Mouse (Mus musculus) neural tube, embryonic 12.5 days (tissue): ENCODE results near the gene Pik3ap1. TPM values are rescaled to one million over a fixed set of nuclear protein-coding genes. Genes with fewer than 3 reads are reported as not detected.

ENCODE experiments used
- ATAC-seq: fragments of 200-750 bp; cut with Nextera tagmentation; 2 replicates; pipeline ENCODE4 v1.8.0; 2017; ENCODE audit warnings: low read depth, mild to moderate bottlenecking, moderate TSS enrichment, moderate library complexity; ENCODE audit not compliant: low FRiP score
- H3K27ac ChIP-seq: fragments of 300-500 bp; sonication (generic); 2 replicates; pipeline ENCODE4 v1.5.1; 2016
- H3K27me3 ChIP-seq: fragments of 300-500 bp; sonication (generic); replicated peaks from 2 replicates; pipeline ENCODE4 v1.6.1; 2016; ENCODE audit warnings: mild to moderate bottlenecking
- H3K36me3 ChIP-seq: fragments of 300-500 bp; sonication (generic); 2 replicates; pipeline ENCODE4 v1.6.1; 2016; ENCODE audit warnings: mild to moderate bottlenecking
- H3K4me1 ChIP-seq: fragments of 300-500 bp; sonication (generic); 2 replicates; pipeline ENCODE4 v1.6.1; 2016
- H3K4me2 ChIP-seq: fragments of 300-500 bp; sonication (generic); replicated peaks from 2 replicates; pipeline ENCODE4 v1.6.1; 2016; ENCODE audit warnings: mild to moderate bottlenecking
- H3K4me3 ChIP-seq: fragments of 300-500 bp; sonication (generic); 2 replicates; pipeline ENCODE4 v1.5.1; 2016
- H3K9ac ChIP-seq: fragments of 300-500 bp; sonication (generic); 2 replicates; pipeline ENCODE4 v1.6.1; 2016; ENCODE audit warnings: mild to moderate bottlenecking
- H3K9me3 ChIP-seq: fragments of 300-500 bp; sonication (generic); 2 replicates; pipeline ENCODE4 v1.6.1; 2016; ENCODE audit warnings: mild to moderate bottlenecking
- WGBS: fragments of 180-500 bp; shearing (Covaris S2); methylation state at CpG from one replicate; pipeline ENCODE4 v1.1.7; 2016; 5-methylcytosine and 5-hydroxymethylcytosine counted together
- polyA plus RNA-seq: library from polyadenylated mRNA; unstranded; fragments of >200 nt; fragmentation: Nextera tagmentation; extraction: Ambion mirVana; gene quantifications from 2 replicates; pipeline ENCODE4 v1.2.1, GENCODE M21; 2016

Pik3ap1 gene
- polyA plus RNA-seq, 1 experiment from 2014 or later: 2.2 TPM

DNA sequence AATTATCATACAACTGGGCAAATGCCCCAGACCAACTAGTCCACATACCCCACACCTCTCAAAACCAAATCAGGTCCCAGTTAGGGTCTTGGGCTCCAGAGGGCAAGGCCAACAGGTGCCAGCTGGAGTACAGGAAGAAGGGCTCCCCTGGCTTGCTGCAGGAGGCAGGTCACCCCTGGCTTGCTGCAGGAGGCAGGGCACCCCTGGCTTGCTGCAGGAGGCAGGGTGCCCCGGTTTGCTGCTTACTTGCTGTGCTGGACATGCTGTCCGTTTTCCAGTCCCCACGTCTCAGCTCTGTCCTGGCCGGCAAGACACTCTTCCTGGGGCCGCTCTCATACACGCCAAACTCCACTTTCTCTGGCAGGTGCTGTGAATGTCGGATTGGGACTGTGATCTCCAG, 97.7 kb downstream of the Pik3ap1 start:
- no peak overlapping the region for H3K4me3 ChIP-seq
- 89% methylated on average over 7 of the region's 7 CpGs for WGBS
- no peak for ATAC-seq

GRCm38 (mm10) chr19:41284515-41284914, 100.4 kb downstream of the Pik3ap1 start:
- no peak overlapping the region for H3K4me2 ChIP-seq
- no peak overlapping the region for H3K27ac ChIP-seq
- H3K9ac ChIP-seq: no peak overlapping the region
- H3K4me1 ChIP-seq: no peaks in the 10 kb centered on the region
- H3K36me3 ChIP-seq: no peaks in the 10 kb centered on the region
- ATAC-seq: no peak
- H3K9me3 ChIP-seq: no peaks in the 10 kb centered on the region
- no peaks in the 10 kb centered on the region for H3K27me3 ChIP-seq
- 49% methylated on average over 6 of the region's 6 CpGs for WGBS
- H3K4me3 ChIP-seq: no peak overlapping the region

More for the DNA sequence above, 97.7 kb downstream of the Pik3ap1 start:
- Histone ChIP-seq H3K27me3 (no peaks in the 10 kb centered on the region), H3K27ac (no peak overlapping the region), H3K4me1 (no peaks in the 10 kb centered on the region), H3K4me2 (no peak overlapping the region), H3K36me3 (no peaks in the 10 kb centered on the region), H3K9ac (no peak overlapping the region), H3K9me3 (no peaks in the 10 kb centered on the region)

- 83% methylated on average over 5 of the region's 5 CpGs for WGBS
- H3K9me3 ChIP-seq: no peaks in the 10 kb centered on the region
- H3K27me3 ChIP-seq: no peaks in the 10 kb centered on the region
- no peak overlapping the region for H3K4me2 ChIP-seq
- no peaks in the 10 kb centered on the region for H3K36me3 ChIP-seq
- no peak overlapping the region for H3K4me3 ChIP-seq
- H3K9ac ChIP-seq: no peak overlapping the region
- H3K27ac ChIP-seq: no peak overlapping the region
- no peak for ATAC-seq
- H3K4me1 ChIP-seq: no peaks in the 10 kb centered on the region
Measured at GRCm38 (mm10) chr19:41282718-41283117, 102.2 kb downstream of the Pik3ap1 start.

- Histone ChIP-seq H3K9ac (no peak overlapping the region), H3K27me3 (no peaks in the 10 kb centered on the region), H3K36me3 (no peaks in the 10 kb centered on the region), H3K9me3 (no peaks in the 10 kb centered on the region), H3K27ac (no peak overlapping the region), H3K4me1 (no peaks in the 10 kb centered on the region), H3K4me2 (no peak overlapping the region), H3K4me3 (no peak overlapping the region)
- no peak for ATAC-seq
- 90% methylated on average over 4 of the region's 4 CpGs for WGBS
Measured at GRCm38 (mm10) chr19:41282216-41282615, 102.7 kb downstream of the Pik3ap1 start.

DNA sequence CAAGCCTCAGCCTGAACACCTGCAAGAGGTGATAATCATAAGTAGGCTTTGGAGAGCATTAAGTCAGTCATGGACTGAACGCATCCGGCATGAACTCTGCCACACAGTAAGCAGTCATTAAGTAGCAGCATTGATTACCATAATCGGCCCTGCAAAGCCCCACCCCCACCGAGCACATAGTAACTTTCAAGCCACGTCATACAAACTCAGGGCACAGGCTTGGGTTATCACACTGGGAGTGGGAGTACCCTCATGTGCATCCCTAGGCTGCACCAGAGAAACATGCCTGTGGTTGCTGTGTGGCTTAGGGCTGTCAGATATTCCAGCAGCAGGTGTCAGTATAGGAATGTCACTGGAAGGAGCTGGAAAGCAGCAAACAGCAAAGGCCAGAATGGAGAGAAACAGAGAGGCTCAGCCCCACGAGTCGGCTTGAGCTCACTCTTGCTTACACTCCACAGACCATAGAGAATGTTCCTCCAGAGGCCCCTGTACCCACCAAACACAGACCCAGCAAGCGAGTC, 105.1 kb downstream of the Pik3ap1 start:
- Histone ChIP-seq H3K4me2 (no peak overlapping the region), H3K36me3 (no peaks in the 10 kb centered on the region), H3K27me3 (no peaks in the 10 kb centered on the region), H3K9me3 (no peaks in the 10 kb centered on the region), H3K4me3 (no peak overlapping the region), H3K4me1 (no peaks in the 10 kb centered on the region), H3K27ac (no peak overlapping the region), H3K9ac (no peak overlapping the region)
- no peak for ATAC-seq
- 67% methylated on average over 8 of the region's 8 CpGs for WGBS

DNA sequence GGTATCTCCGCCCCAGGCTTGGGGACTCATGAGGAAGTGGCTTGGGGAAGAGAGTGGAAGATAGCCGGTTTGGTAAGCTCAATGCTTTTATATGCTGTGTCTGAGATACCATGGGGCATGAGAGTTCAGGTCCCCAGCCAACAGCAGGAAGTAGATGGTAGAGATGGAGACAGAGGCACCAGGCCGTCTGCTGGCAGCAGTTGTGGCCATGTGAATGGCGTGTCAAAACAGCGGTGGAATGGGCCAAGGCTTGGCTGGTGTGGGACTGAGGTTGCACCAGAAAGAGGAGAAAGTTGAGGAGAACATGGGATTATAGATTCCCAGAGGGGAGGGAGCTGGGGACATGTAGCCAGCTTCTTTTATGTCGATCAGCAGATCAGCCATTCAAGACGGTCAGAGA, 106.3 kb downstream of the Pik3ap1 start:
- Histone ChIP-seq H3K4me2 (no peak overlapping the region), H3K4me1 (no peaks in the 10 kb centered on the region), H3K27me3 (no peaks in the 10 kb centered on the region), H3K27ac (no peak overlapping the region), H3K4me3 (no peak overlapping the region), H3K9ac (no peak overlapping the region), H3K9me3 (no peaks in the 10 kb centered on the region), H3K36me3 (no peaks in the 10 kb centered on the region)
- WGBS: 86% methylated on average over 7 of the region's 7 CpGs
- ATAC-seq: no peak

- WGBS: 66% methylated on average over 3 of the region's 3 CpGs
- ATAC-seq: no peak
Measured at GRCm38 (mm10) chr19:41275588-41275987, 109.3 kb downstream of the Pik3ap1 start.

GRCm38 (mm10) chr19:41270906-41271305, 114.0 kb downstream of the Pik3ap1 start:
- H3K36me3 ChIP-seq: no peaks in the 10 kb centered on the region

More at GRCm38 (mm10) chr19:41275588-41275987, 109.3 kb downstream of the Pik3ap1 start:
- Histone ChIP-seq H3K4me1 (no peaks in the 10 kb centered on the region), H3K9me3 (no peaks in the 10 kb centered on the region), H3K4me3 (no peak overlapping the region), H3K36me3 (no peaks in the 10 kb centered on the region), H3K9ac (no peak overlapping the region), H3K27me3 (no peaks in the 10 kb centered on the region), H3K27ac (no peak overlapping the region), H3K4me2 (no peak overlapping the region)

GRCm38 (mm10) chr19:41270151-41270727, 114.7 kb downstream of the Pik3ap1 start:
- Histone ChIP-seq H3K9ac (no peak overlapping the region), H3K9me3 (no peaks in the 10 kb centered on the region)
- 65% methylated on average over 9 of the region's 9 CpGs for WGBS

More at GRCm38 (mm10) chr19:41270906-41271305, 114.0 kb downstream of the Pik3ap1 start:
- H3K9ac ChIP-seq: no peak overlapping the region
- no peak for ATAC-seq
- H3K4me2 ChIP-seq: no peak overlapping the region
- H3K9me3 ChIP-seq: no peaks in the 10 kb centered on the region
- H3K4me1 ChIP-seq: no peaks in the 10 kb centered on the region
- H3K27ac ChIP-seq: no peak overlapping the region
- no peak overlapping the region for H3K4me3 ChIP-seq
- 71% methylated on average over 7 of the region's 7 CpGs for WGBS
- no peaks in the 10 kb centered on the region for H3K27me3 ChIP-seq

DNA sequence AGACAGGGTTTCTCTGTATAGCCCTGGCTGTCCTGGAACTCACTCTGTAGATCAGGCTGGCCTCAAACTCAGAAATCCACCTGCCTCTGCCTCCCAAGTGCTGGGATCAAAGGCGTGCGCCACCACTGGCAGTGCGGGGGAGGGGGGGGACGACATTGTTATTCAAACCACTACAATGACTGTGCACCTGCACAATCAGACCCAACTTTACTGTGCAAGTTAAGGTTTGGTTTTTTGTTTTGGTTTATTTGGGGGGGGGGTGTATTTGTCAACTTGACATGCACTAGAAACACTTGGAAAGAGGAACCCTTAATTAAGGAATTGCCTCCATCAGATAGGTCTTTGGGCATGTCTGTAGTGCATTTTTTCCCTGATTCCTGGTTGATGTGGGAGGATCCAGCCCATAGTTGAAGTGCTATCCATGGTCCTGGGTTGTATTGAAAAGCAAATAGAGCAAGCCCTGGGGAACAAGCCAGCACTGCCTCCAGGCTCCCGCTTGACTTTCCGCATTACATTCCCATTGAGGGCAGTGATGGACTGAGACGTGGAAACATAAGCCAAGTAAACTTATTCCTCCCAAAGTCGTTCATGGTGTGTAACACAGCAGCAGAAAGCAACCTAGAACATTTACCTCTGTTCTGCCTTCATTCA, 118.5 kb downstream of the Pik3ap1 start:
- no peaks in the 10 kb centered on the region for H3K9me3 ChIP-seq
- H3K36me3 ChIP-seq: no peaks in the 10 kb centered on the region
- peaks cover 14% of the 10 kb centered on the region for H3K4me1 ChIP-seq
- no peaks in the 10 kb centered on the region for H3K27me3 ChIP-seq
- no peak overlapping the region for H3K4me3 ChIP-seq
- WGBS: 64% methylated on average over 8 of the region's 8 CpGs
- no peak overlapping the region for H3K9ac ChIP-seq
- H3K4me2 ChIP-seq: no peak overlapping the region
- no peak for ATAC-seq
- no peak overlapping the region for H3K27ac ChIP-seq

More at GRCm38 (mm10) chr19:41270151-41270727, 114.7 kb downstream of the Pik3ap1 start:
- Histone ChIP-seq H3K27ac (no peak overlapping the region), H3K4me1 (no peaks in the 10 kb centered on the region), H3K36me3 (no peaks in the 10 kb centered on the region), H3K4me2 (no peak overlapping the region), H3K27me3 (no peaks in the 10 kb centered on the region), H3K4me3 (no peak overlapping the region)
- no peak for ATAC-seq

DNA sequence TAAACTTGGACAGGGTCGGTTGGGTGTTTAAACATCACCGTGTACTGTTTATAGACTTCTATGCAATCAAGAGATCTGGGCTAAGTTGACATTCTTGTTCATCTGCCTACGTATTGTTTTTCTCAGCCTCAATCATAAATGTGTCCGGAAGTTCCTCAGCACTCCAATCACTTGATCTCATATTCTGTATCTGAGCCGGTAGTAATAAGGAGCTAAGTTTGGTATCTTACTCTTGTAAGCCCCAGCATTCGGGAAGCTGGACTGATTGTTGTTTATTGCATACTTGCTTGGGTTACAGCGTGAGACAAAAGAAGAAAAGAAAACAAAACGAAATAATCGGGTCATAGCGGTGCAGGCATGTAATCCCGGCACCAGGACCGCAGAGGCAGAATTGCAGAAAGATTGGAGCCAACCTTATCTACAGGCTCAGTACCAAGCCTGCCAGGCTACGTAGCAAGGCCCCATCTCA, 120.5 kb downstream of the Pik3ap1 start:
- peak overlapping the region; percentile 96 for H3K9ac ChIP-seq
- no peaks in the 10 kb centered on the region for H3K36me3 ChIP-seq
- peak overlapping the region; percentile 80 for H3K4me2 ChIP-seq
- no peaks in the 10 kb centered on the region for H3K9me3 ChIP-seq
- peak; percentile 9; the same call in 1 of the 2 replicates for ATAC-seq
- WGBS: 41% methylated on average over 13 of the region's 13 CpGs
- H3K4me1 ChIP-seq: peaks cover 20% of the 10 kb centered on the region
- peak overlapping the region; percentile 93 for H3K27ac ChIP-seq
- no peaks in the 10 kb centered on the region for H3K27me3 ChIP-seq
- H3K4me3 ChIP-seq: peak overlapping the region; percentile 98

DNA sequence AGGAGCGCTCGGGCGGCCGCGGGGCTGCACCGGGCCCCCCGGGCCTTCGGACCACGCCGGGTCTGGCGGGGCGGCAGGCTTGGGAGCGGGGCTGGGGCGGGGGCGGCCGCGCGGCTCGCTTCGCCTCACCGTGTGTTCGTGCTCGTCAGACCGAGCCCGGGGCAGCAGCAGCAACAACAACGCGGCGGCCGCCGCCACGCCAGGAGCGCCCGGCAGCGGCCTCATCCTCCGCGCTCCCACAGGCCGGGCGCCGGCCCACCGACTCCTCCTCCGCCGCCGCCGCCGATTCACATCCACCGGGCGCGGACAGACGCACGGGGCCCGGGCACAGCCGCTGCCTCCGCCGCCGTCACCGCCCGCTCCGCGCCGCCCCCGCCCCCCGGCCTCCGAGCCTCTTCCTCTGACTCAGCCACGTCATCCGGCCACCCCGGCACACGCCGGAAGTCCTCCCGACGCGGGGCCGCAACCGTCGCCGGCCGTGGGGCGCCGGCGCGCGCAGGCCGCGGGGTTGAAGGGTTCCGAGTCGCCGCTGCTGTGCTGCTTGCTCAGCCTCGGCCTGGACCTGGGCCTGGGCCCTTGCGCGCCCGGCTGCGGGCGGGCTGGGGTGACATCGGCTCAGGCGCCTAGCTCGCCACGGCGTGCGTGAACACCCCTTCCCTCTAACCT, 121.1 kb downstream of the Pik3ap1 start, which contains the start of gene Tm9sf3:
Gene Tm9sf3 (minus strand): TSS at position 368 of the 666 bp plus-strand sequence.
- ATAC-seq: peak; percentile 88
- H3K4me3 ChIP-seq: peak within 1 kb of the TSS; percentile 98

More for the DNA sequence above, 121.1 kb downstream of the Pik3ap1 start, which contains the start of gene Tm9sf3:
- Histone ChIP-seq H3K9me3 (no peaks in the 10 kb centered on the region), H3K27ac (peak within 1 kb of the TSS; percentile 93), H3K4me2 (peak within 1 kb of the TSS; percentile 80), H3K27me3 (no peaks in the 10 kb centered on the region), H3K36me3 (no peaks in the 10 kb centered on the region), H3K9ac (peak within 1 kb of the TSS; percentile 96), H3K4me1 (peaks cover 20% of the 10 kb centered on the region)
- under 1% methylated on average over 81 of the region's 98 CpGs for WGBS
